Mouse (Mus musculus): ENCODE results near the gene Ccr9. TPM values are rescaled to one million over a fixed set of nuclear protein-coding genes. Genes with fewer than 3 reads are reported as not detected.

Ccr9 gene
- polyA plus RNA-seq, 1 experiment from 2014 or later, result 0.17 TPM

DNA sequence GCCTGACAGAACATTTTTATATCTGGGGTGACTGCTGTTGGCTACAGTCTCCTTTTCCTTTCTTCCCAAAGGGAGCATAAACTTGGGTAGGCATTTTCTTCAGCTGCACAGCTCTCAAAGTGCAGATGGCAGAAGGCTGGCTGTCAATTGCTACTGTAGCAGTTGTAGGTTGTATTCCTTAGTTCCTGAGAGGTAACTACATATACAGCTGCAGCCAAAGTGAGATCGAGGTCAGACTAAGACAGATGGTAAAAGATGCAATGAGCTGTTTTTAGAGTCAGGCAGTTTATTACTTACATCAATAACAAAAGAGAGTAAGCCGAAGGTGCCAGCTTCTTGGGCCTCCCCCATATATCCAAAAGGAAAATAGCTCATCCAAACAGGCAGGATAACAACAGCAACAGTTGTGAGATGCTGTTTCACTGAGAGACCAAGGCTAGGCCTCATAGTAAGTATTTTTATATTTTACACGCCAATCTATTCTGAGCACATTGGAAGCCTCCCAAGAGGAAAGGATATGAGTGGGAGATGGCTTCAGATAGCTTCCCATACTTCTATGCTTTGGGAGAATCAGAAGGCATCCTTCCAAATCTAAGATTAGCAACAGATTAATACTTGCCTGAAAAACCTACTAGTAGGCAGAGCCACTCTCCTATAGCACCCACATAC, 17.5 kb downstream of the Ccr9 start:
- no peaks in the 10 kb centered on the region for H3K9me3 ChIP-seq (replicated peaks; ENCODE audit: control insufficient read depth, low read length)
- ATAC-seq (ENCODE audit: low read depth), result no peak
- 78% methylated on average over 3 of the region's 3 CpGs for whole genome bisulfite sequencing (ENCODE audit: insufficient replicate concordance)
- no peak overlapping the region for H3K4me2 ChIP-seq (ENCODE audit: low read depth, low read length)
- H3K36me3 ChIP-seq (ENCODE audit: control insufficient read depth, insufficient read depth), result no peaks in the 10 kb centered on the region
- no peak overlapping the region for H3K4me3 ChIP-seq (ENCODE audit: low read depth, low read length)
- H3K9ac ChIP-seq (ENCODE audit: low read depth, low read length), result no peak overlapping the region
- H3K27me3 ChIP-seq (ENCODE audit: control insufficient read depth, insufficient read depth, low read depth, low read length), result no peaks in the 10 kb centered on the region
- peaks cover 3% of the 10 kb centered on the region; the same call in 1 of the 2 replicates for H3K4me1 ChIP-seq (ENCODE audit: control insufficient read depth, low read depth, low read length)
- no peak overlapping the region for H3K27ac ChIP-seq (ENCODE audit: low read length)

GRCm38 (mm10) chr9:123701822-123702221, 23.6 kb downstream of the Ccr9 start:
- H3K27me3 ChIP-seq (ENCODE audit: control insufficient read depth, insufficient read depth, low read depth, low read length), result no peaks in the 10 kb centered on the region

DNA sequence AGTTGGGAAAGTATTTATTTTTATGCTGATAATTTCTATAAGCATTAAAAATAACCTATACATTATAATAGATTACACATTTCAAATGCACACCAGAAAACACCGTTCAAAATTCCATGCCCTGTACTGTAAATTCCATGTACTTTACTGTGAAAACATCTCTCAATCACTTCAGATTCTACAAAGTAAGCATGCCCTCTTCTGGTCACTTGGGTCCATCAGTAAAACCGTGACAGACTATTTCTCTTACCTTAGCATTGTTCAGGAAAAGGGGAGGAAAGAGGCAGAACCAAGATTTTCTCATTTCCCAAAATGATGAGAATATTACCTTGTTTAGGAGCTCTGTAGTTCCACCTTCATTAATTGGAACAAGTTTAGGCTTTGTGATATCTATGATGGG, 31.0 kb downstream of the Ccr9 start:
- Histone ChIP-seq H3K4me3 (ENCODE audit: low read depth, low read length) (no peak overlapping the region), H3K9me3 (replicated peaks; ENCODE audit: control insufficient read depth, low read length) (no peaks in the 10 kb centered on the region), H3K4me2 (ENCODE audit: low read depth, low read length) (no peak overlapping the region), H3K27me3 (ENCODE audit: control insufficient read depth, insufficient read depth, low read depth, low read length) (no peaks in the 10 kb centered on the region), H3K27ac (ENCODE audit: low read length) (no peak overlapping the region), H3K36me3 (ENCODE audit: control insufficient read depth, insufficient read depth) (peaks cover 5% of the 10 kb centered on the region; the same call in 1 of the 2 replicates), H3K4me1 (ENCODE audit: control insufficient read depth, low read depth, low read length) (no peaks in the 10 kb centered on the region), H3K9ac (ENCODE audit: low read depth, low read length) (no peak overlapping the region)
- WGBS (ENCODE audit: insufficient replicate concordance), result 37% methylated on average over 2 of the region's 2 CpGs
- no peak for ATAC-seq (ENCODE audit: low read depth)

More at GRCm38 (mm10) chr9:123701822-123702221, 23.6 kb downstream of the Ccr9 start:
- Histone ChIP-seq H3K9me3 (replicated peaks; ENCODE audit: control insufficient read depth, low read length) (no peaks in the 10 kb centered on the region), H3K36me3 (ENCODE audit: control insufficient read depth, insufficient read depth) (no peaks in the 10 kb centered on the region), H3K4me1 (ENCODE audit: control insufficient read depth, low read depth, low read length) (peaks cover 21% of the 10 kb centered on the region), H3K9ac (ENCODE audit: low read depth, low read length) (peak overlapping the region; percentile 34; the same call in 1 of the 2 replicates), H3K4me2 (ENCODE audit: low read depth, low read length) (peak overlapping the region; percentile 36), H3K4me3 (ENCODE audit: low read depth, low read length) (no peak overlapping the region), H3K27ac (ENCODE audit: low read length) (peak overlapping the region; percentile 76)
- 34% methylated on average over 5 of the region's 5 CpGs for WGBS (ENCODE audit: insufficient replicate concordance)
- ATAC-seq (ENCODE audit: low read depth), result peak; percentile 99

- Histone ChIP-seq H3K27me3 (ENCODE audit: control insufficient read depth, insufficient read depth, low read depth, low read length) (no peaks in the 10 kb centered on the region), H3K36me3 (ENCODE audit: control insufficient read depth, insufficient read depth) (peaks cover 2% of the 10 kb centered on the region; the same call in 1 of the 2 replicates), H3K9me3 (replicated peaks; ENCODE audit: control insufficient read depth, low read length) (no peaks in the 10 kb centered on the region), H3K9ac (ENCODE audit: low read depth, low read length) (no peak overlapping the region), H3K4me3 (ENCODE audit: low read depth, low read length) (no peak overlapping the region), H3K4me1 (ENCODE audit: control insufficient read depth, low read depth, low read length) (peaks cover 7% of the 10 kb centered on the region), H3K27ac (ENCODE audit: low read length) (no peak overlapping the region), H3K4me2 (ENCODE audit: low read depth, low read length) (no peak overlapping the region)
- ATAC-seq (ENCODE audit: low read depth), result no peak
- 76% methylated on average over 2 of the region's 2 CpGs for WGBS (ENCODE audit: insufficient replicate concordance)
These were observed 34.9 kb downstream of the Ccr9 start for GRCm38 (mm10) chr9:123713111-123713510.

GRCm38 (mm10) chr9:123716301-123716700, 38.1 kb downstream of the Ccr9 start:
- Histone ChIP-seq H3K4me1 (ENCODE audit: control insufficient read depth, low read depth, low read length) (peaks cover 7% of the 10 kb centered on the region), H3K9me3 (replicated peaks; ENCODE audit: control insufficient read depth, low read length) (no peaks in the 10 kb centered on the region), H3K36me3 (ENCODE audit: control insufficient read depth, insufficient read depth) (no peaks in the 10 kb centered on the region; the same call in 1 of the 2 replicates), H3K27me3 (ENCODE audit: control insufficient read depth, insufficient read depth, low read depth, low read length) (no peaks in the 10 kb centered on the region), H3K27ac (ENCODE audit: low read length) (no peak overlapping the region), H3K9ac (ENCODE audit: low read depth, low read length) (no peak overlapping the region), H3K4me2 (ENCODE audit: low read depth, low read length) (peak overlapping the region; percentile 76), H3K4me3 (ENCODE audit: low read depth, low read length) (0 out of 2 replicates have a peak overlapping the region, but pooled peaks have one; percentile 20)
- no peak for ATAC-seq (ENCODE audit: low read depth)
- WGBS (ENCODE audit: insufficient replicate concordance), result 43% methylated on average over 3 of the region's 3 CpGs

DNA sequence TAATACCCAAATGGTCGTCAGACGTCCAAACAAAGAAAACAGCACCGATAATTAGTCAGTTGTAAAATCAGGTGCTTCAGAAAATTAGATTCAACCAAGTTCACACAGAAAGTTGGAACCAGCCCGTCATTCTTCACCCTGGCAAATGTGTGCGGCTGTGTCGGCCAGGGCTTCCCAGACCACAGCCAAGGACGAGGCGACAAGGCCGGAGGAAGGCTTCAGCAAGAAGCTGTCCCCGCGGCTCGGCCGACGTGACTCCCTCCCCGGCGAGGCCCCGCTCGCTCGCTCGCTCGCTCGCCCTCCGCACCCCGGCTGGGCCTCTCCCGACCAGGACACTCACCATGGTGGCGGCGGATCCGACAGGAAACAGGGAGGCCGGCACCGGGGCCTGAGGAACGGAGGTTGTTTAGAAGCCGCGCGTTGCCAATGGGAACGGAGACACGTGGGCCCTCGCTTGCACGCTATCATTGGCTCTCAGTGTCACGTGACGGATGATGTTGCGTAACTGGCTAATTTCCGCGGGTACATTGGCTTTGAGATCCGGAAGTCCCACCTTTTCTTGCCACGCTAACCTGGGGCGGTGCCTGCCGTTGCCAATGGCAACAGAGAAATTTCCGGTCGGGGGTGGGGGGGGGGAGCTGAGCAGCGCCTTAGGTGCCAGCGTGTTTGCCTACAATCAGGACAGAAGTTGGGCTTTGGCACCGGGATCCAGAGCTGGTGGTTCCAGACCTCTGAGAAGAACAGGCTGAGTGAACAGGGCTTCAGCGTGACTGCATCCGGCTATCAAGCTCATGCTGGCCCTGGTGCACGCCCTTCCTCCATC, 39.2 kb downstream of the Ccr9 start, which contains the start of gene Lztfl1:
TSS of gene Lztfl1 (minus strand) at position 512 of the 823 bp plus-strand sequence.
- Histone ChIP-seq H3K27me3 (ENCODE audit: control insufficient read depth, insufficient read depth, low read depth, low read length) (no peaks in the 10 kb centered on the region), H3K4me2 (ENCODE audit: low read depth, low read length) (peak within 1 kb of the TSS; percentile 76), H3K9ac (ENCODE audit: low read depth, low read length) (peak within 1 kb of the TSS; percentile 72), H3K27ac (ENCODE audit: low read length) (peak within 1 kb of the TSS; percentile 15), H3K4me1 (ENCODE audit: control insufficient read depth, low read depth, low read length) (peaks cover 7% of the 10 kb centered on the region), H3K4me3 (ENCODE audit: low read depth, low read length) (peak within 1 kb of the TSS; percentile 71), H3K36me3 (ENCODE audit: control insufficient read depth, insufficient read depth) (no peaks in the 10 kb centered on the region; the same call in 1 of the 2 replicates), H3K9me3 (replicated peaks; ENCODE audit: control insufficient read depth, low read length) (no peaks in the 10 kb centered on the region)
- under 1% methylated on average over 55 of the region's 55 CpGs for WGBS (ENCODE audit: insufficient replicate concordance)
- ATAC-seq (ENCODE audit: low read depth), result peak; percentile 100

GRCm38 (mm10) chr9:123722737-123723493, 44.7 kb downstream of the Ccr9 start:
- H3K4me3 ChIP-seq (ENCODE audit: low read depth, low read length), result no peak overlapping the region
- H3K4me2 ChIP-seq (ENCODE audit: low read depth, low read length), result no peak overlapping the region
- WGBS (ENCODE audit: insufficient replicate concordance), result 40% methylated on average over 2 of the region's 2 CpGs
- no peaks in the 10 kb centered on the region for H3K27me3 ChIP-seq (ENCODE audit: control insufficient read depth, insufficient read depth, low read depth, low read length)
- no peak for ATAC-seq (ENCODE audit: low read depth)
- H3K4me1 ChIP-seq (ENCODE audit: control insufficient read depth, low read depth, low read length), result peaks cover under 1% of the 10 kb centered on the region; the same call in 1 of the 2 replicates
- no peak overlapping the region for H3K9ac ChIP-seq (ENCODE audit: low read depth, low read length)
- no peaks in the 10 kb centered on the region for H3K9me3 ChIP-seq (replicated peaks; ENCODE audit: control insufficient read depth, low read length)
- H3K36me3 ChIP-seq (ENCODE audit: control insufficient read depth, insufficient read depth), result no peaks in the 10 kb centered on the region
- no peak overlapping the region for H3K27ac ChIP-seq (ENCODE audit: low read length)

DNA sequence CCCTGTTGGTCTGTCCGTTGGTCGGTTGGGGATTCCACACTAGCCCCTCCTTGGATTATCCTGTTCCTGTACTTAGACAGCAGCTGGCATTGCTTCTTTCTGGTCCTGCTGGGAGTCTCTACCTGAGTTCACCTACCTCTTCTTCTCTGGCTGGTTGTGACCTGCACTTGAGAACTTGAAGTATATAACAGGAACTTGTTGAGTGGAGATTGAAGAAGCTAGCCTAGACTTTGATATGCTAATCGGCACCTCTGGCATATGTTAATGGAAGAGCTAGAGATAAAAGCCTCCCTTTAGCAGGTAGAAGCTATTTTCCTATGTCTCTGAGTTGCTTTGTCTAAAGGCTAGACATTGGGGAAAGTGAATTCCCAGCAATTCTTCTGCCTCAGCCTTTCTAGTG, 53.0 kb downstream of the Ccr9 start:
- Histone ChIP-seq H3K36me3 (ENCODE audit: control insufficient read depth, insufficient read depth) (no peaks in the 10 kb centered on the region), H3K4me1 (ENCODE audit: control insufficient read depth, low read depth, low read length) (no peaks in the 10 kb centered on the region), H3K27ac (ENCODE audit: low read length) (no peak overlapping the region), H3K4me3 (ENCODE audit: low read depth, low read length) (no peak overlapping the region), H3K9ac (ENCODE audit: low read depth, low read length) (no peak overlapping the region), H3K4me2 (ENCODE audit: low read depth, low read length) (no peak overlapping the region), H3K27me3 (ENCODE audit: control insufficient read depth, insufficient read depth, low read depth, low read length) (no peaks in the 10 kb centered on the region), H3K9me3 (replicated peaks; ENCODE audit: control insufficient read depth, low read length) (no peaks in the 10 kb centered on the region)
- WGBS (ENCODE audit: insufficient replicate concordance), result 47% methylated on average over 3 of the region's 3 CpGs
- no peak for ATAC-seq (ENCODE audit: low read depth)
